Mouse (Mus musculus): ENCODE measurements around the gene Ick. TPM values are rescaled to one million over a fixed set of nuclear protein-coding genes. Genes with fewer than 3 reads are reported as not detected.

Ick gene
- polyA plus RNA-seq, 1 experiment: 16.9 TPM

GRCm38 (mm10) chr9:78075256-78075655 is 33.7 kb upstream of the Ick start:
- no peak overlapping the region for H3K27ac ChIP-seq (ENCODE audit: insufficient read depth, low read length)
- 94% methylated on average over 3 of the region's 3 CpGs for WGBS
- no peaks in the 10 kb centered on the region for H3K4me1 ChIP-seq (ENCODE audit: control insufficient read depth, insufficient read depth, low read length)
- H3K27me3 ChIP-seq (ENCODE audit: control insufficient read depth, insufficient read depth, low read length): no peaks in the 10 kb centered on the region
- DNase-seq: no peak
- TF ChIP-seq CTCF (IDR thresholded peaks at IDR 0.05; ENCODE audit: borderline replicate concordance, insufficient read depth, low read depth, low read length) (no peak), POLR2A (IDR thresholded peaks at IDR 0.05; ENCODE audit: borderline replicate concordance, insufficient read depth, low read length) (no peak)
- H3K4me3 ChIP-seq (replicated peaks; ENCODE audit: insufficient read depth, low read depth, low read length): no peak overlapping the region

- Histone ChIP-seq H3K27me3 (ENCODE audit: control insufficient read depth, insufficient read depth, low read length) (no peaks in the 10 kb centered on the region), H3K4me3 (replicated peaks; ENCODE audit: insufficient read depth, low read depth, low read length) (no peak overlapping the region), H3K4me1 (ENCODE audit: control insufficient read depth, insufficient read depth, low read length) (no peaks in the 10 kb centered on the region), H3K27ac (ENCODE audit: insufficient read depth, low read length) (no peak overlapping the region)
- DNase-seq: no peak
- 33% methylated on average over 2 of the region's 2 CpGs for WGBS
- no peak for TF ChIP-seq CTCF (IDR thresholded peaks at IDR 0.05; ENCODE audit: borderline replicate concordance, insufficient read depth, low read depth, low read length)
Measured at GRCm38 (mm10) chr9:78078240-78078639, 30.8 kb upstream of the Ick start.

GRCm38 (mm10) chr9:78081835-78082234 is 27.2 kb upstream of the Ick start:
- WGBS: 55% methylated on average over 7 of the region's 7 CpGs
- H3K27ac ChIP-seq (ENCODE audit: insufficient read depth, low read length): no peak overlapping the region
- no peaks in the 10 kb centered on the region for H3K27me3 ChIP-seq (ENCODE audit: control insufficient read depth, insufficient read depth, low read length)
- no peak for DNase-seq
- TF ChIP-seq CTCF (IDR thresholded peaks at IDR 0.05; ENCODE audit: borderline replicate concordance, insufficient read depth, low read depth, low read length) (no peak), POLR2A (IDR thresholded peaks at IDR 0.05; ENCODE audit: borderline replicate concordance, insufficient read depth, low read length) (no peak)
- H3K4me1 ChIP-seq (ENCODE audit: control insufficient read depth, insufficient read depth, low read length): no peaks in the 10 kb centered on the region
- no peak overlapping the region for H3K4me3 ChIP-seq (replicated peaks; ENCODE audit: insufficient read depth, low read depth, low read length)

- no peak overlapping the region for H3K27ac ChIP-seq (ENCODE audit: insufficient read depth, low read length)
- no peaks in the 10 kb centered on the region for H3K27me3 ChIP-seq (ENCODE audit: control insufficient read depth, insufficient read depth, low read length)
- TF ChIP-seq POLR2A (IDR thresholded peaks at IDR 0.05; ENCODE audit: borderline replicate concordance, insufficient read depth, low read length) (no peak), CTCF (IDR thresholded peaks at IDR 0.05; ENCODE audit: borderline replicate concordance, insufficient read depth, low read depth, low read length) (no peak)
- WGBS: 94% methylated on average over 4 of the region's 4 CpGs
- no peak for DNase-seq
- H3K4me3 ChIP-seq (replicated peaks; ENCODE audit: insufficient read depth, low read depth, low read length): no peak overlapping the region
- H3K4me1 ChIP-seq (ENCODE audit: control insufficient read depth, insufficient read depth, low read length): no peaks in the 10 kb centered on the region
Measured at GRCm38 (mm10) chr9:78084341-78084740, 24.7 kb upstream of the Ick start.

- peaks cover 4% of the 10 kb centered on the region; the same call in 1 of the 2 replicates for H3K4me1 ChIP-seq (ENCODE audit: control insufficient read depth, insufficient read depth, low read length)
- no peak overlapping the region for H3K27ac ChIP-seq (ENCODE audit: insufficient read depth, low read length)
- no peak for TF ChIP-seq CTCF (IDR thresholded peaks at IDR 0.05; ENCODE audit: borderline replicate concordance, insufficient read depth, low read depth, low read length)
- no peak for TF ChIP-seq POLR2A (IDR thresholded peaks at IDR 0.05; ENCODE audit: borderline replicate concordance, insufficient read depth, low read length)
- no peak for DNase-seq
- no peaks in the 10 kb centered on the region for H3K27me3 ChIP-seq (ENCODE audit: control insufficient read depth, insufficient read depth, low read length)
- WGBS: 87% methylated on average over 14 of the region's 14 CpGs
- H3K4me3 ChIP-seq (replicated peaks; ENCODE audit: insufficient read depth, low read depth, low read length): no peak overlapping the region
Measured at GRCm38 (mm10) chr9:78085722-78086287, 23.2 kb upstream of the Ick start.

- no peaks in the 10 kb centered on the region for H3K27me3 ChIP-seq (ENCODE audit: control insufficient read depth, insufficient read depth, low read length)
- DNase-seq: no peak
- no peak overlapping the region for H3K4me3 ChIP-seq (replicated peaks; ENCODE audit: insufficient read depth, low read depth, low read length)
- H3K4me1 ChIP-seq (ENCODE audit: control insufficient read depth, insufficient read depth, low read length): peaks cover 4% of the 10 kb centered on the region; the same call in 1 of the 2 replicates
- TF ChIP-seq POLR2A (IDR thresholded peaks at IDR 0.05; ENCODE audit: borderline replicate concordance, insufficient read depth, low read length) (no peak), CTCF (IDR thresholded peaks at IDR 0.05; ENCODE audit: borderline replicate concordance, insufficient read depth, low read depth, low read length) (no peak)
- WGBS: 43% methylated on average over 9 of the region's 9 CpGs
- H3K27ac ChIP-seq (ENCODE audit: insufficient read depth, low read length): no peak overlapping the region
Measured at GRCm38 (mm10) chr9:78087751-78088150, 21.2 kb upstream of the Ick start.

GRCm38 (mm10) chr9:78088521-78088920 is 20.5 kb upstream of the Ick start:
- Histone ChIP-seq H3K27me3 (ENCODE audit: control insufficient read depth, insufficient read depth, low read length) (no peaks in the 10 kb centered on the region), H3K4me1 (ENCODE audit: control insufficient read depth, insufficient read depth, low read length) (peaks cover 4% of the 10 kb centered on the region; the same call in 1 of the 2 replicates), H3K27ac (ENCODE audit: insufficient read depth, low read length) (no peak overlapping the region), H3K4me3 (replicated peaks; ENCODE audit: insufficient read depth, low read depth, low read length) (no peak overlapping the region)
- TF ChIP-seq CTCF (IDR thresholded peaks at IDR 0.05; ENCODE audit: borderline replicate concordance, insufficient read depth, low read depth, low read length): no peak
- no peak for TF ChIP-seq POLR2A (IDR thresholded peaks at IDR 0.05; ENCODE audit: borderline replicate concordance, insufficient read depth, low read length)
- 51% methylated on average over 4 of the region's 4 CpGs for WGBS
- DNase-seq: no peak

GRCm38 (mm10) chr9:78088971-78089370 is 20.0 kb upstream of the Ick start:
- 39% methylated on average over 7 of the region's 7 CpGs for WGBS
- Histone ChIP-seq H3K4me1 (ENCODE audit: control insufficient read depth, insufficient read depth, low read length) (peaks cover 4% of the 10 kb centered on the region; the same call in 1 of the 2 replicates), H3K27me3 (ENCODE audit: control insufficient read depth, insufficient read depth, low read length) (no peaks in the 10 kb centered on the region), H3K27ac (ENCODE audit: insufficient read depth, low read length) (no peak overlapping the region), H3K4me3 (replicated peaks; ENCODE audit: insufficient read depth, low read depth, low read length) (no peak overlapping the region)
- no peak for DNase-seq
- no peak for TF ChIP-seq CTCF (IDR thresholded peaks at IDR 0.05; ENCODE audit: borderline replicate concordance, insufficient read depth, low read depth, low read length)
- no peak for TF ChIP-seq POLR2A (IDR thresholded peaks at IDR 0.05; ENCODE audit: borderline replicate concordance, insufficient read depth, low read length)

Data from cerebellum, adult 2 months (tissue).